Mouse (Mus musculus) hindbrain, embryonic 13.5 days (tissue): Measurements from ENCODE around the gene BC024978. TPM values are rescaled to one million over a fixed set of nuclear protein-coding genes. Genes with fewer than 3 reads are reported as not detected.
A peak's percentile ranks its signal among the peaks of the same experiment; 100 is the strongest.

Source experiments
- ATAC-seq: fragments of 200-750 bp; cut with Nextera tagmentation; 2 replicates; pipeline ENCODE4 v1.8.0; 2017; ENCODE audit warnings: moderate TSS enrichment; ENCODE audit not compliant: low FRiP score
- H3K27ac ChIP-seq: fragments of 300-500 bp; sonication (generic); 2 replicates; pipeline ENCODE4 v1.5.1; 2015; ENCODE audit warnings: inconsistent platforms, mild to moderate bottlenecking, moderate library complexity
- H3K27me3 ChIP-seq: fragments of 300-500 bp; sonication (generic); 2 replicates; pipeline ENCODE4 v1.6.1; 2015; ENCODE audit warnings: mild to moderate bottlenecking, inconsistent platforms
- H3K36me3 ChIP-seq: fragments of 300-500 bp; sonication (generic); 2 replicates; pipeline ENCODE4 v1.6.1; 2015; ENCODE audit warnings: mild to moderate bottlenecking, inconsistent platforms
- H3K4me1 ChIP-seq: fragments of 300-500 bp; sonication (generic); replicated peaks from 2 replicates; pipeline ENCODE4 v1.6.1; 2015; ENCODE audit warnings: inconsistent platforms
- H3K4me2 ChIP-seq: fragments of 300-500 bp; sonication (generic); 2 replicates; pipeline ENCODE4 v1.6.1; 2015; ENCODE audit warnings: inconsistent platforms, mild to moderate bottlenecking, moderate library complexity
- H3K4me3 ChIP-seq: fragments of 300-500 bp; sonication (generic); 2 replicates; pipeline ENCODE4 v1.5.1; 2015; ENCODE audit warnings: mild to moderate bottlenecking, inconsistent platforms
- H3K9ac ChIP-seq: fragments of 300-500 bp; sonication (generic); 2 replicates; pipeline ENCODE4 v1.6.1; 2015; ENCODE audit warnings: mild to moderate bottlenecking, inconsistent platforms
- H3K9me3 ChIP-seq: fragments of 300-500 bp; sonication (generic); 2 replicates; pipeline ENCODE4 v1.6.1; 2016; ENCODE audit warnings: inconsistent platforms
- WGBS: fragments of 180-500 bp; shearing (Covaris S2); methylation state at CpG from one replicate; pipeline ENCODE4 v1.1.7; 2015; 5-methylcytosine and 5-hydroxymethylcytosine counted together
- polyA plus RNA-seq: library from polyadenylated mRNA; unstranded; fragments of >200 nt; fragmentation: Nextera tagmentation; extraction: Ambion mirVana; gene quantifications from 2 replicates; pipeline ENCODE4 v1.2.1, GENCODE M21; 2015

BC024978 gene
- polyA plus RNA-seq, 1 experiment from 2014 or later = 4.5 TPM

- Histone ChIP-seq H3K36me3 (peaks cover 31% of the 10 kb centered on the region), H3K9me3 (no peaks in the 10 kb centered on the region), H3K4me2 (no peak overlapping the region), H3K4me3 (no peak overlapping the region), H3K27ac (no peak overlapping the region), H3K4me1 (peaks cover 19% of the 10 kb centered on the region), H3K27me3 (no peaks in the 10 kb centered on the region), H3K9ac (no peak overlapping the region)
- WGBS = 96% methylated on average over 8 of the region's 8 CpGs
- ATAC-seq = no peak
These were observed 3.2 kb downstream of the BC024978 start for GRCm38 (mm10) chr7:27198779-27199178.

GRCm38 (mm10) chr7:27203730-27204449 is 8.3 kb downstream of the BC024978 start:
- Histone ChIP-seq H3K9ac (no peak overlapping the region), H3K36me3 (peaks cover 71% of the 10 kb centered on the region), H3K27ac (no peak overlapping the region), H3K27me3 (no peaks in the 10 kb centered on the region), H3K9me3 (no peaks in the 10 kb centered on the region), H3K4me3 (no peak overlapping the region), H3K4me1 (no peaks in the 10 kb centered on the region), H3K4me2 (no peak overlapping the region)
- ATAC-seq = no peak
- WGBS = 96% methylated on average over 8 of the region's 8 CpGs

- WGBS = 98% methylated on average over 2 of the region's 2 CpGs
- Histone ChIP-seq H3K36me3 (peaks cover 96% of the 10 kb centered on the region), H3K9ac (no peak overlapping the region), H3K27me3 (no peaks in the 10 kb centered on the region), H3K9me3 (no peaks in the 10 kb centered on the region), H3K4me1 (no peaks in the 10 kb centered on the region), H3K4me2 (no peak overlapping the region), H3K27ac (no peak overlapping the region), H3K4me3 (no peak overlapping the region)
- ATAC-seq = no peak
These were observed 17.0 kb downstream of the BC024978 start for GRCm38 (mm10) chr7:27212626-27213025.

GRCm38 (mm10) chr7:27218586-27218985 is 23.0 kb downstream of the BC024978 start:
- no peak overlapping the region for H3K27ac ChIP-seq
- ATAC-seq = no peak
- H3K27me3 ChIP-seq = no peaks in the 10 kb centered on the region
- peaks cover 59% of the 10 kb centered on the region for H3K36me3 ChIP-seq
- peaks cover 10% of the 10 kb centered on the region for H3K4me1 ChIP-seq
- no peak overlapping the region for H3K4me2 ChIP-seq
- H3K4me3 ChIP-seq = no peak overlapping the region
- no peaks in the 10 kb centered on the region for H3K9me3 ChIP-seq
- 90% methylated on average over 7 of the region's 7 CpGs for WGBS
- H3K9ac ChIP-seq = no peak overlapping the region

GRCm38 (mm10) chr7:27219937-27220336 is 24.4 kb downstream of the BC024978 start:
- no peak overlapping the region for H3K4me3 ChIP-seq
- no peak overlapping the region for H3K27ac ChIP-seq
- peaks cover 23% of the 10 kb centered on the region for H3K4me1 ChIP-seq
- 57% methylated on average over 11 of the region's 11 CpGs for WGBS
- no peak overlapping the region for H3K4me2 ChIP-seq
- H3K9ac ChIP-seq = no peak overlapping the region
- no peaks in the 10 kb centered on the region for H3K27me3 ChIP-seq
- no peak for ATAC-seq
- peaks cover 51% of the 10 kb centered on the region for H3K36me3 ChIP-seq
- H3K9me3 ChIP-seq = no peaks in the 10 kb centered on the region

- no peak overlapping the region for H3K4me3 ChIP-seq
- no peak overlapping the region for H3K27ac ChIP-seq
- no peaks in the 10 kb centered on the region for H3K27me3 ChIP-seq
- H3K4me2 ChIP-seq = no peak overlapping the region
- H3K9ac ChIP-seq = no peak overlapping the region
- H3K36me3 ChIP-seq = peaks cover 34% of the 10 kb centered on the region
- no peak for ATAC-seq
- WGBS = 87% methylated on average over 6 of the region's 6 CpGs
- H3K4me1 ChIP-seq = peaks cover 43% of the 10 kb centered on the region
- H3K9me3 ChIP-seq = no peaks in the 10 kb centered on the region
These were observed 26.4 kb downstream of the BC024978 start for GRCm38 (mm10) chr7:27221939-27222338.

GRCm38 (mm10) chr7:27222538-27222937 is 27.0 kb downstream of the BC024978 start:
- 91% methylated on average over 1 of the region's 1 CpGs for WGBS
- Histone ChIP-seq H3K27me3 (no peaks in the 10 kb centered on the region), H3K4me3 (no peak overlapping the region), H3K9me3 (no peaks in the 10 kb centered on the region), H3K36me3 (peaks cover 28% of the 10 kb centered on the region), H3K9ac (no peak overlapping the region), H3K27ac (no peak overlapping the region), H3K4me2 (no peak overlapping the region), H3K4me1 (peaks cover 49% of the 10 kb centered on the region)
- ATAC-seq = no peak

GRCm38 (mm10) chr7:27224877-27225575 is 29.4 kb downstream of the BC024978 start:
- Histone ChIP-seq H3K4me3 (peak overlapping the region; percentile 71), H3K9me3 (no peaks in the 10 kb centered on the region), H3K4me2 (peak overlapping the region; percentile 99), H3K9ac (peak overlapping the region; percentile 93), H3K4me1 (peaks cover 59% of the 10 kb centered on the region), H3K27me3 (no peaks in the 10 kb centered on the region), H3K36me3 (peaks cover 9% of the 10 kb centered on the region), H3K27ac (no peak overlapping the region)
- WGBS = 70% methylated on average over 11 of the region's 11 CpGs
- no peak for ATAC-seq

- peaks cover 62% of the 10 kb centered on the region for H3K4me1 ChIP-seq
- peak overlapping the region; percentile 93 for H3K9ac ChIP-seq
- H3K4me2 ChIP-seq = peak overlapping the region; percentile 99
- H3K27ac ChIP-seq = peak overlapping the region; percentile 84; the same call in 1 of the 2 replicates
- no peaks in the 10 kb centered on the region for H3K27me3 ChIP-seq
- 31% methylated on average over 9 of the region's 9 CpGs for WGBS
- H3K9me3 ChIP-seq = no peaks in the 10 kb centered on the region
- ATAC-seq = no peak
- peak overlapping the region; percentile 71 for H3K4me3 ChIP-seq
- peaks cover 7% of the 10 kb centered on the region; the same call in 1 of the 2 replicates for H3K36me3 ChIP-seq
These were observed 31.7 kb downstream of the BC024978 start for GRCm38 (mm10) chr7:27227276-27227675.

GRCm38 (mm10) chr7:27227676-27228075 is 32.1 kb downstream of the BC024978 start:
- Histone ChIP-seq H3K27me3 (no peaks in the 10 kb centered on the region), H3K4me1 (peaks cover 66% of the 10 kb centered on the region)

GRCm38 (mm10) chr7:27228281-27228821 is 32.8 kb downstream of the BC024978 start, which contains the start of gene Itpkc:
Itpkc (minus strand) TSS chr7:27228661.
- peak; percentile 75 for ATAC-seq
- peaks cover 63% of the 10 kb centered on the region for H3K4me1 ChIP-seq
- H3K27ac ChIP-seq = peak within 1 kb of the TSS; percentile 84
- no peaks in the 10 kb centered on the region for H3K9me3 ChIP-seq
- WGBS = under 1% methylated on average over 49 of the region's 49 CpGs
- peaks cover 6% of the 10 kb centered on the region; the same call in 1 of the 2 replicates for H3K36me3 ChIP-seq
- H3K4me2 ChIP-seq = peak within 1 kb of the TSS; percentile 99
- H3K27me3 ChIP-seq = no peaks in the 10 kb centered on the region
- H3K9ac ChIP-seq = peak within 1 kb of the TSS; percentile 93
- H3K4me3 ChIP-seq = peak within 1 kb of the TSS; percentile 71

More at GRCm38 (mm10) chr7:27227676-27228075, 32.1 kb downstream of the BC024978 start:
- peak; percentile 2; the same call in 1 of the 2 replicates for ATAC-seq
- Histone ChIP-seq H3K4me3 (peak overlapping the region; percentile 71), H3K4me2 (peak overlapping the region; percentile 99), H3K36me3 (peaks cover 7% of the 10 kb centered on the region; the same call in 1 of the 2 replicates), H3K9ac (peak overlapping the region; percentile 93), H3K27ac (peak overlapping the region; percentile 84), H3K9me3 (no peaks in the 10 kb centered on the region)
- WGBS = 2% methylated on average over 10 of the region's 10 CpGs

- ATAC-seq = no peak; the same call in 1 of the 2 replicates
These were observed 33.3 kb downstream of the BC024978 start for GRCm38 (mm10) chr7:27228865-27229264.

More at GRCm38 (mm10) chr7:27228865-27229264, 33.3 kb downstream of the BC024978 start:
- H3K4me3 ChIP-seq = peak overlapping the region; percentile 71
- 16% methylated on average over 6 of the region's 6 CpGs for WGBS
- H3K27ac ChIP-seq = peak overlapping the region; percentile 84
- peaks cover 5% of the 10 kb centered on the region; the same call in 1 of the 2 replicates for H3K36me3 ChIP-seq
- H3K9ac ChIP-seq = peak overlapping the region; percentile 93
- no peaks in the 10 kb centered on the region for H3K27me3 ChIP-seq
- peak overlapping the region; percentile 99 for H3K4me2 ChIP-seq
- H3K4me1 ChIP-seq = peaks cover 63% of the 10 kb centered on the region
- H3K9me3 ChIP-seq = no peaks in the 10 kb centered on the region
